Mouse (Mus musculus): Measurements from ENCODE around the gene Ppargc1a. TPM values are rescaled to one million over a fixed set of nuclear protein-coding genes. Genes with fewer than 3 reads are reported as not detected.

Ppargc1a gene
- 1.5 and 1.9 TPM in 2 replicates for polyA plus RNA-seq (2016; fragmentation: Nextera tagmentation; extraction: Ambion mirVana)

GRCm38 (mm10) chr5:51567659-51568058, at the start of gene Ppargc1a:
Gene Ppargc1a, minus strand, starts transcription at chr5:51567726.
- DNase-seq (ENCODE audit: low spot score), result no peak
- Histone ChIP-seq H3K27ac (replicated peaks) (no peak within 1 kb of the TSS), H3K9me3 (replicated peaks) (no peaks in the 10 kb centered on the region), H3K4me3 (no peak within 1 kb of the TSS), H3K4me1 (peaks cover 14% of the 10 kb centered on the region), H3K36me3 (no peaks in the 10 kb centered on the region), H3K27me3 (ENCODE audit: low read depth, poor library complexity, severe bottlenecking) (no peaks in the 10 kb centered on the region)
- 74% methylated on average over 6 of the region's 6 CpGs for WGBS

GRCm38 (mm10) chr5:51616877-51617276, 49.4 kb upstream of the Ppargc1a start:
- Histone ChIP-seq H3K9me3 (replicated peaks) (peaks cover 4% of the 10 kb centered on the region; the same call in 1 of the 2 replicates), H3K4me3 (no peak overlapping the region), H3K27ac (replicated peaks) (no peak overlapping the region), H3K4me1 (no peaks in the 10 kb centered on the region), H3K36me3 (no peaks in the 10 kb centered on the region), H3K27me3 (ENCODE audit: low read depth, poor library complexity, severe bottlenecking) (no peaks in the 10 kb centered on the region)
- no peak for DNase-seq (ENCODE audit: low spot score)
- WGBS, result 90% methylated on average over 1 of the region's 1 CpGs

GRCm38 (mm10) chr5:51612049-51612448, 44.5 kb upstream of the Ppargc1a start:
- Histone ChIP-seq H3K27ac (replicated peaks) (no peak overlapping the region), H3K4me3 (no peak overlapping the region), H3K9me3 (replicated peaks) (no peaks in the 10 kb centered on the region), H3K27me3 (ENCODE audit: low read depth, poor library complexity, severe bottlenecking) (no peaks in the 10 kb centered on the region), H3K36me3 (no peaks in the 10 kb centered on the region), H3K4me1 (no peaks in the 10 kb centered on the region)
- 92% methylated on average over 4 of the region's 4 CpGs for WGBS
- DNase-seq (ENCODE audit: low spot score), result no peak

- Histone ChIP-seq H3K27ac (replicated peaks) (no peak overlapping the region), H3K4me1 (no peaks in the 10 kb centered on the region), H3K36me3 (no peaks in the 10 kb centered on the region), H3K9me3 (replicated peaks) (no peaks in the 10 kb centered on the region), H3K4me3 (no peak overlapping the region), H3K27me3 (ENCODE audit: low read depth, poor library complexity, severe bottlenecking) (no peaks in the 10 kb centered on the region)
- WGBS, result 82% methylated on average over 6 of the region's 6 CpGs
- DNase-seq (ENCODE audit: low spot score), result no peak
Observed at GRCm38 (mm10) chr5:51607686-51608480, 40.4 kb upstream of the Ppargc1a start.

- 82% methylated on average over 6 of the region's 6 CpGs for WGBS
- no peak for DNase-seq (ENCODE audit: low spot score)
- H3K27me3 ChIP-seq (ENCODE audit: low read depth, poor library complexity, severe bottlenecking), result no peaks in the 10 kb centered on the region
Observed at GRCm38 (mm10) chr5:51599549-51599948, 32.0 kb upstream of the Ppargc1a start.

GRCm38 (mm10) chr5:51595644-51596043, 28.1 kb upstream of the Ppargc1a start:
- Histone ChIP-seq H3K36me3 (no peaks in the 10 kb centered on the region), H3K4me3 (no peak overlapping the region), H3K9me3 (replicated peaks) (no peaks in the 10 kb centered on the region), H3K27me3 (ENCODE audit: low read depth, poor library complexity, severe bottlenecking) (no peaks in the 10 kb centered on the region), H3K27ac (replicated peaks) (no peak overlapping the region), H3K4me1 (0 out of 2 replicates have a peak, but pooled peaks cover 3% of the 10 kb centered on the region)
- no peak for DNase-seq (ENCODE audit: low spot score)
- 89% methylated on average over 9 of the region's 9 CpGs for WGBS

More at GRCm38 (mm10) chr5:51599549-51599948, 32.0 kb upstream of the Ppargc1a start:
- no peaks in the 10 kb centered on the region for H3K36me3 ChIP-seq
- no peak overlapping the region for H3K27ac ChIP-seq (replicated peaks)
- no peaks in the 10 kb centered on the region for H3K4me1 ChIP-seq
- no peaks in the 10 kb centered on the region for H3K9me3 ChIP-seq (replicated peaks)
- no peak overlapping the region for H3K4me3 ChIP-seq

- H3K27ac ChIP-seq (replicated peaks), result no peak overlapping the region
- no peaks in the 10 kb centered on the region for H3K27me3 ChIP-seq (ENCODE audit: low read depth, poor library complexity, severe bottlenecking)
- DNase-seq (ENCODE audit: low spot score), result no peak
- H3K9me3 ChIP-seq (replicated peaks), result no peaks in the 10 kb centered on the region
- H3K4me3 ChIP-seq, result no peak overlapping the region
- no peaks in the 10 kb centered on the region for H3K36me3 ChIP-seq
- WGBS, result 67% methylated on average over 5 of the region's 5 CpGs
- H3K4me1 ChIP-seq, result 0 out of 2 replicates have a peak, but pooled peaks cover 3% of the 10 kb centered on the region
Observed at GRCm38 (mm10) chr5:51592206-51592605, 24.7 kb upstream of the Ppargc1a start.

- 49% methylated on average over 11 of the region's 11 CpGs for WGBS
- H3K4me3 ChIP-seq, result no peak overlapping the region
Observed at GRCm38 (mm10) chr5:51591537-51592154, 24.1 kb upstream of the Ppargc1a start.

GRCm38 (mm10) chr5:51586187-51586586, 18.7 kb upstream of the Ppargc1a start:
- DNase-seq (ENCODE audit: low spot score), result no peak
- WGBS, result 87% methylated on average over 2 of the region's 2 CpGs
- H3K4me1 ChIP-seq, result no peaks in the 10 kb centered on the region
- no peaks in the 10 kb centered on the region for H3K36me3 ChIP-seq
- no peaks in the 10 kb centered on the region for H3K27me3 ChIP-seq (ENCODE audit: low read depth, poor library complexity, severe bottlenecking)
- H3K4me3 ChIP-seq, result no peak overlapping the region
- no peak overlapping the region for H3K27ac ChIP-seq (replicated peaks)
- no peaks in the 10 kb centered on the region for H3K9me3 ChIP-seq (replicated peaks)

More at GRCm38 (mm10) chr5:51591537-51592154, 24.1 kb upstream of the Ppargc1a start:
- Histone ChIP-seq H3K4me1 (0 out of 2 replicates have a peak, but pooled peaks cover 3% of the 10 kb centered on the region), H3K27me3 (ENCODE audit: low read depth, poor library complexity, severe bottlenecking) (no peaks in the 10 kb centered on the region), H3K9me3 (replicated peaks) (no peaks in the 10 kb centered on the region), H3K27ac (replicated peaks) (no peak overlapping the region), H3K36me3 (no peaks in the 10 kb centered on the region)
- DNase-seq (ENCODE audit: low spot score), result no peak

GRCm38 (mm10) chr5:51584987-51585386, 17.5 kb upstream of the Ppargc1a start:
- no peaks in the 10 kb centered on the region for H3K4me1 ChIP-seq
- no peak for DNase-seq (ENCODE audit: low spot score)
- 86% methylated on average over 6 of the region's 6 CpGs for WGBS
- no peaks in the 10 kb centered on the region for H3K9me3 ChIP-seq (replicated peaks)
- no peak overlapping the region for H3K27ac ChIP-seq (replicated peaks)
- H3K4me3 ChIP-seq, result no peak overlapping the region
- no peaks in the 10 kb centered on the region for H3K36me3 ChIP-seq
- no peaks in the 10 kb centered on the region for H3K27me3 ChIP-seq (ENCODE audit: low read depth, poor library complexity, severe bottlenecking)

GRCm38 (mm10) chr5:51584186-51584585, 16.7 kb upstream of the Ppargc1a start:
- Histone ChIP-seq H3K4me3 (no peak overlapping the region), H3K4me1 (no peaks in the 10 kb centered on the region), H3K27ac (replicated peaks) (no peak overlapping the region), H3K9me3 (replicated peaks) (no peaks in the 10 kb centered on the region), H3K27me3 (ENCODE audit: low read depth, poor library complexity, severe bottlenecking) (no peaks in the 10 kb centered on the region), H3K36me3 (no peaks in the 10 kb centered on the region)
- WGBS, result 89% methylated on average over 3 of the region's 3 CpGs
- DNase-seq (ENCODE audit: low spot score), result no peak

GRCm38 (mm10) chr5:51583632-51584031, 16.1 kb upstream of the Ppargc1a start:
- WGBS, result 88% methylated on average over 3 of the region's 3 CpGs
- no peaks in the 10 kb centered on the region for H3K9me3 ChIP-seq (replicated peaks)
- H3K4me1 ChIP-seq, result no peaks in the 10 kb centered on the region
- no peak for DNase-seq (ENCODE audit: low spot score)
- H3K27me3 ChIP-seq (ENCODE audit: low read depth, poor library complexity, severe bottlenecking), result no peaks in the 10 kb centered on the region
- no peak overlapping the region for H3K4me3 ChIP-seq
- H3K27ac ChIP-seq (replicated peaks), result no peak overlapping the region
- H3K36me3 ChIP-seq, result no peaks in the 10 kb centered on the region

GRCm38 (mm10) chr5:51583030-51583429, 15.5 kb upstream of the Ppargc1a start:
- no peak for DNase-seq (ENCODE audit: low spot score)
- H3K27me3 ChIP-seq (ENCODE audit: low read depth, poor library complexity, severe bottlenecking), result no peaks in the 10 kb centered on the region

More at GRCm38 (mm10) chr5:51583030-51583429, 15.5 kb upstream of the Ppargc1a start:
- Histone ChIP-seq H3K4me3 (no peak overlapping the region), H3K36me3 (no peaks in the 10 kb centered on the region), H3K9me3 (replicated peaks) (no peaks in the 10 kb centered on the region), H3K4me1 (no peaks in the 10 kb centered on the region), H3K27ac (replicated peaks) (no peak overlapping the region)
- 48% methylated on average over 4 of the region's 4 CpGs for WGBS

Measured in midbrain, embryonic 10.5 days (tissue).